Mouse (Mus musculus) spleen, postnatal 10 days (tissue): ENCODE results near the gene Dolk.
A peak's percentile ranks its signal among the peaks of the same experiment; 100 is the strongest.

ENCODE experiments used
- DNase-seq, 2 experiments: peaks; one replicate each; pipeline ENCODE4 v3.0.0; 2021 to 2022; ENCODE audit warnings: low spot score in 2 of 2

Gene Dolk

GRCm38 (mm10) chr2:30250166-30251128 is 35.7 kb downstream of the Dolk start:
- DNase-seq, result no peak

DNA sequence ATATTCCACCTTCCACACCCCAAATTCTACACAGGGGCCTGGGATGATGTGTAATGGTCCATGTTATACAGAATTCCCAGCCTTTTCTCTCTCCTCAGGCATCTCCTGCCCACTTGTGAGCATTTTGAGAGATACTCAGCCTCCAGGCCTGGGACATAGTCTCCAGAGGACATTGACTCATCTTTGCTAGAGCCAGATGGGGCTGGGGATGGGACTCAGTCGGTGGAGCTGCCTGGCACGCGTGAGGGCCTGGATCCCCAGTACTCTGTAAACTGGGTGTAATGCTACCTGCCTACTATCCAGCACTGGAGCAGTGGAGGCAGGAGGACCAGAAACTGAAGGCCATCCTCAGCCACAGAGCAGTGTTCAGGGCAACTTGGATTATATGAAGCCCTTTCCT is 37.0 kb downstream of the Dolk start:
- DNase-seq, result no peak

DNA sequence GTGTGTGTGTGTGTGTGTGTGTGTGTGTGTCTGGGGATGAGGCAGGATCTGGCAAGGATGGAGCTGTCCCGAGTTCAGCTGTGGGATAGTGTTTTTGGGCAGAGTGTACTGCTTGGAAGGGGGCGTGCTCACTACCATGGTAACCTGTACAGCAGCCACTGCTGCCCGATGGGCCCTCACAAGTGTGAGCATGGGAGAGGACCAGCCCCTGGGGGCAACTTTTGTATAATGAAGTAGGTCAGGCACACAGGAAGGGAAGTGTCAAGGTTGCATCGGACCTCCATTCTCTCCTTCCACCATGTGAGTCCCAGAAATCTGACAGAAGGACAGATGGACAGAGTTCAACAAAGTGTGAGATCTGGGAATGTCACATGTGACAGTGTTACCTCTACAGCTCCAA is 38.5 kb downstream of the Dolk start:
- DNase-seq, result no peak

GRCm38 (mm10) chr2:30247036-30247435 is 39.1 kb downstream of the Dolk start:
- DNase-seq, result no peak

DNA sequence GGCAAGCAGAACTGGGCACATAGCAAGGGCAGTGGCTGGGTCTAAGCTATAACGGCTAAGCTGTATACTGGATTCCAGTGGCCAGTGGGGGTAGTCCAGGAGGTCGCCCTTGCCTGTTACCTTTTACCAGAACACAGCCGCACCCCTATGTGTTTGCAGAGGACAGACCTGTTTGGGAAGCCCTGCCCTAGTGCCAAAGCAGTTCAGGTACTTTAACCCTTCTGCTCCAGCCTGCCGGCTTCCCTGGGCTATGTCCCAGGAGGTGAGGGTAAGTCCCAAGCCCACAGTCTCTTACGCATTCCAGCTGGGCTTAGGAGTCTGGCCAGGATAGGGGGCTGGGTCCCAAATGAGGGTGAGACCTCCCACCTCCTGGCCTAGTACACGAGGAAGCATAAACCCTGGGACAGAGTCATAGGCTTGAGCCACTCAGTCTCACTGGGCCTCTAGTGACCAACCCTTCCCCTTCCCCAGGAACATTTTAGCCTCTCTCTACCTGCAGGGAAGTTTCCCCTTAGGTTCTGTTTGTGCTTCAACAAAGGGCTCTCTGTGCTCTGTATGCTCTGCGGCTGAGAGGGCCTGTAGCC is 41.4 kb downstream of the Dolk start:
- DNase-seq, result no peak

- DNase-seq, result no peak
Measured at GRCm38 (mm10) chr2:30243391-30243790, 42.7 kb downstream of the Dolk start.

DNA sequence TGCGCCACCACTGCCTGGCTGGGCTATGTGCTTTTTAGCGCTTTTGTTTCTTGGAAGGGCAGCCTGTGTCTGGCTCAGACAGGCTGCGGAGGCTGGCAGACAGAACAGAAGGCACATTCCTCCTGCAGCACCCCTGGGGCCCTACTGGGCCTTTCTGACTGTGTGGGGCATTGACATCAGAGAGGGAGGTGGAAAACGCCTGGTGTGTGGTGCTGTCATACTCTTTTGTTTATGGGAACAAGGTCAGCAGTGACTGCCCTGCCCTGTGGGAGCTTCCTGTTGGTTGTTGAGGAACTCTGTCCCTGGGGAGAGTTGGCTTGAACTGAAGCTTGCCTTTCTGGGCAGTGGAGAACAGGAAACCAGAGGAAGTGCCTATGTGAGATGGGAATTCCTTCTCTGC is 43.6 kb downstream of the Dolk start:
- no peak for DNase-seq

DNA sequence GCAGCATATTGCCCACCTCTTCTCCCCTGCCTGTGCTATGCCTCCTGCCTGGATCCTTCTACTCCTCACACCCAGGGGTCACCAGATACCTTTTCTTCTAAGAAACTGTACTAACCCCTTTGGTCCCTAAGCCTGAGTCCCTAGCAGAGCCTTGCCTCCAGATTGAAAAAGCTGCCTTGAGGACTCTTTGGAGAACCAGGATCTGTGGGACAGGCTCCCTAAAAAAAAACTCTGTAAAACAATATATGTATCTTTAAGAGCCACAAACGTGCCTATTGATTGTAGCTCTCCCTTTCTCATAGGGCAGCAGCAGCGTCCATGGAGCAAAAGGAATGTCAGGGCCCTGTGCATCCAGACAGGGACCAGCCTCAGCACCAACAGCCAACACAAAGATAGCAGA is 45.9 kb downstream of the Dolk start, which contains the start of gene Gm28035:
Gm28035 (plus strand) TSS at position 301 of the 400 bp plus-strand sequence.
- DNase-seq, result no peak

DNA sequence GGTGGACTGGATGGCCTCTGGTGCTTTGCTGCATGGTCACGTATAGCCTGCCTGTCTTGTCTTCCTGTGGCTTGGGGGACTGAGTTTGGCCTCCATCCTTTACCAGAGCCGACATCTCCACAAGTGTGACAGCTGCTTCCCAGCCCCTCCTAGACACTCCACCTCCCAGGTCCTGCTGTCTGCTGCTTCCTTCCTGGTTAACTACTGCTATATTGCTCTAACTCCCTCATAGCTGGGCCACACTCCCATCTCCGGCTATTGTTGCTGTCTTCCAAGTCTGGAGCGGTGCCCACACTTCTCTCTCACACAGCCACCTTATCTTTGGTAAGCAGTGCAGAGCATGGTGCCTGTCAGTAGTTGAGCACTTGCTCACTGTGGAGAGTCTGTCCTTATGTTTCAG is 46.4 kb downstream of the Dolk start:
- DNase-seq, result peak; percentile 50 to 75

GRCm38 (mm10) chr2:30238906-30239465 is 47.1 kb downstream of the Dolk start:
- DNase-seq, result no peak

DNA sequence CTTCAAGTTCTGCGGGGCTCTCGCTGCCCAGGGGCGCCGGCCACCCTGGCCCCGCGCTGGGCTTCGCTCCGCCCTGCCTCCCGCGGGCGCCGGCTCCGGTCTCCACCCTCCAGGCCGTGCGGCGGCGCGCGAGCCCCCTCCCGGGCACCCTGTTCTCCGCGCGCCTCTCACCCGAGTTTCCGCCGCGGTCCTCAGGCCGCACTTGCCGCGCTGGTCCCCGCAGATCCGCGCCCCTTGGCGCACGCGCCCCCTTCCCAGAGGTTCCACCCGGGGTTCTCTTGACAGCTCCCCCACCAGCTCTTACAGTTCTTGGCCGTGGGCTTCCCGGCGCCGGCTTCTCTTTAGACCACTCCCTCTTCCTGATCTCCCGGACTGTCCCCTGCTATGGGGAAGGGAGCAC is 48.3 kb downstream of the Dolk start:
- DNase-seq, result peak; percentile 70 to 77

GRCm38 (mm10) chr2:30237199-30237880 is 48.8 kb downstream of the Dolk start, which contains the start of gene Lrrc8a:
Gene Lrrc8a (plus strand): TSS chr2:30237715.
- peak; percentile 99 to 100 for DNase-seq

DNA sequence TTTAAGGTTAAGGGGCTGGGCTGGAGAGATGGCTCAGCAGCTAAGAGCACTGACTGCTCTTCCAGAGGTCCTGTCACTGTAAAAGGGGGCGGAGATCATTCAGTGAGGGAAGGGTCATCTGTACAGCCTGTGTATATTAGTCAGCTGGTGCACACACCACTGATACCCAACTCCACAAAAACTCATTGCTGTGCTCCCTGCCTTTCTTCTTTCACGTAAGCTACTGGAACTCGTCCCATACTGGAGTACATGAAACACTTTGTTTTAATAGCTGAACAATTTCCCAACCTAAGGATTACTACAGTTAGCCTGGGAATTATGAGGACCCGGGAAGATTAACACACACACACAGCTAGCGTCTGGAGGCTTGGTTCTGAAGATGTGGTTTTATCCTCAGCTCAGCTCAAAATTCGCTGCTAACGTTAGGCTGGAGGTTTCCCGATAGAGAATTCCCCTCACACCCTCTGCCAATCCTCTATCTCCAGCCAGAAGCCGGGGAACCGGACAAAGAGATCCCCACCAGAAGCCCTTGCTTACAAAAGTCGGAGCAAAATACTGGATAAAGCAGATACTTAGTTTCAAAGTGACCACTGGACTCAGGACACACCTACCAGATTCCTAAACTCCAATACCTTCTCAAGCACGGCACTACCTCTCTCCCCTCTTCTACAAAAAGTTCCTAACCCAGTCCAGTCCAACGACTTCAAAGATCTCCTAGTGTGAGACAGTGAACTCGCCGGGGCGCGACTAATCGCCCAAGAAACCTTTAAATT is 49.5 kb downstream of the Dolk start:
- no peak for DNase-seq

DNA sequence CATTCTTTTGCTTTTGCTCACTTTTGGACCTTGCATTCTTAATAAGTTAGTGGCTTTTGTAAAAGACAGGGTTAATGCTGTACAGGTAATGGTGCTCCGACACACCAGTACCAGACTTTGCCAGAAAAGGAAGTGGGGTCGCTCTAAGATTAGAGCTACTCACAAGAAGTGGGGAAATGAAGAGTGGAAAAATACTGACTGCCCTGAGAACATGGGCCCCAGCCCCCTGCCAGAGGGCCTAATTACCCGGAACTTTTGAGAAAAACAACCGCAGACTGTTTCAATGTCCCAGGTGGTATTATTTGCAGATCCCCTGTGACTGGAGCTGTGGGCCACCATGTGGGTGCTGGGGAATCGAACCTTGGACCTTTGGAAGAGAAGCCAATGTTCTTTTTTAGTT is 50.5 kb downstream of the Dolk start:
- no peak for DNase-seq
